Mouse (Mus musculus) cerebellum, adult 2 months (tissue): Measurements from ENCODE around the gene Tmem221.

Source experiments
- CTCF ChIP-seq: fragments of 200-500 bp; IDR thresholded peaks from 2 replicates; pipeline ENCODE4 v1.5.1; 2011; ENCODE audit warnings: low read depth, mild to moderate bottlenecking, control low read depth, low read length, moderate library complexity, borderline replicate concordance; ENCODE audit not compliant: insufficient read depth
- POLR2A ChIP-seq: fragments of 200-500 bp; IDR thresholded peaks from 2 replicates; pipeline ENCODE4 v1.6.1; 2011; ENCODE audit warnings: low read length, control low read depth, borderline replicate concordance; ENCODE audit not compliant: insufficient read depth

DNA sequence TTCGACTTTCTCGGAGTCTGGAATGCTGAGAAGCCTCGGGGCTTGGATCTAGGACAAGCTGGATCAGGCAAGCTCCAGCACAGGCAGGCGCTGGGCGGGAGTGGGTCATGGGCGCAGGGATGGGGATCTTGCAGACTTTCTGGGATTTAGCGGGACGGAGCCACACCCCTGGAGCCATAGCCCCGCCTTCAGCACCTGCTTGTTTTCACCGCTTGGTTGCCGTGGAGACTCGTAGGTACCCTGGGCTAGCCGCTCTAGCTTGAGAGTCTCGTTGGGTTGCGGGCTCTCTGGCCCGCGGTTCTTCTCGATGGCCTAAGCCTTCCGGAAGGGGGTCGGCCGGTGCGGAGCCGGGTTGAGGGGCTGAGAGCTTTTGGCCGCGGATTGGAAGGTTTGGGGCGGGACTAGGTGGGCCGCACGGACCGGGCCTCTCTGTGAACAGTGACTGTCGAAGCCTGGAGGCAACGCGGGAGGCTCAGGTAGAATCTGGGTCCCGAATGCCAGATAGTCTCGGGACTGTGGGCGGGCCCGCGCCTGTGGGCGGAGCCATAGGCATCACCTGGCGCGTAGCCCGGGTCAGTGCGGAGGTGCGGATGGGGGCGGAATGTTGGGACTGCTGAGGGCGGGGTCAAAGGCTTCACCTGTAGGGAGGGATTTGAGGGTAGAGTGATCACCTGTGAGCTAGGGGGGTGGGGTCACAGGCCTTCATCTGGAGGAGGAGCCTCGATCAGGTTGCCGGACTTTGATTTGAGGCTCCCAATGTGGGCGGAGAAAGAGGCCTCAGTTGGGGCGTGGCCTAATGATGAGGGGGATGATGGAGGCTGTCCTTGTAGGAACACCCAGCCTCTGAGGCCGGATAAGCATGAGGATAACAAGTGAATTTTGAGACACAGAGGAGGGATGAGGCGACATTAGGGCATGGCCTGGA is 11.0 kb upstream of the Tmem221 start:
- TF ChIP-seq POLR2A (peak; percentile 37; the same call in 1 of the 2 replicates), CTCF (no peak)
